Mouse (Mus musculus) limb, embryonic 11.5 days (tissue): ENCODE data around the gene Dyrk1a. TPM values are rescaled to one million over a fixed set of nuclear protein-coding genes. Genes with fewer than 3 reads are reported as not detected.
A peak's percentile ranks its signal among the peaks of the same experiment; 100 is the strongest.

Experiments
- ATAC-seq: fragments of 200-750 bp; cut with Nextera tagmentation; 2 replicates; pipeline ENCODE4 v1.8.0; 2017; ENCODE audit warnings: low read depth; ENCODE audit not compliant: insufficient number of reproducible peaks, low FRiP score, low TSS enrichment
- DNase-seq: peaks from one replicate; pipeline ENCODE4 v3.0.0-alpha.2; 2015; ENCODE audit warnings: low spot score
- H3K27ac ChIP-seq: fragments of 300-500 bp; sonication (generic); replicated peaks from 2 replicates; pipeline ENCODE4 v1.5.1; 2014; ENCODE audit warnings: low read depth, mild to moderate bottlenecking, low read length
- H3K27me3 ChIP-seq: fragments of 300-500 bp; sonication (generic); 2 replicates; pipeline ENCODE4 v1.6.1; 2014; ENCODE audit warnings: mild to moderate bottlenecking, low read length, mixed read lengths; ENCODE audit not compliant: control insufficient read depth, insufficient read depth
- H3K36me3 ChIP-seq: fragments of 300-500 bp; sonication (generic); 2 replicates; pipeline ENCODE4 v1.6.1; 2014; ENCODE audit warnings: mild to moderate bottlenecking, low read length, moderate library complexity, mixed read lengths; ENCODE audit not compliant: control insufficient read depth, insufficient read depth
- H3K4me1 ChIP-seq: fragments of 300-500 bp; sonication (generic); 2 replicates; pipeline ENCODE4 v1.6.1; 2014; ENCODE audit warnings: low read length, mixed read lengths; ENCODE audit not compliant: control insufficient read depth, insufficient read depth
- H3K4me2 ChIP-seq: fragments of 300-500 bp; sonication (generic); 2 replicates; pipeline ENCODE4 v1.6.1; 2014; ENCODE audit warnings: low read depth, mild to moderate bottlenecking, moderate library complexity; ENCODE audit not compliant: severe bottlenecking
- H3K4me3 ChIP-seq: fragments of 300-500 bp; sonication (generic); 2 replicates; pipeline ENCODE4 v1.5.1; 2014; ENCODE audit warnings: low read depth, low read length
- H3K9ac ChIP-seq: fragments of 300-500 bp; sonication (generic); 2 replicates; pipeline ENCODE4 v1.6.1; 2014; ENCODE audit warnings: mild to moderate bottlenecking, low read length
- H3K9me3 ChIP-seq: fragments of 300-500 bp; sonication (generic); 2 replicates; pipeline ENCODE4 v1.6.1; 2016; ENCODE audit warnings: low read length; ENCODE audit not compliant: control insufficient read depth
- WGBS: fragments of 180-500 bp; shearing (Covaris S2); extraction: QIAGEN DNeasy Blood & Tissue Kit; methylation state at CpG from one replicate; pipeline ENCODE4 v1.1.7; 2014; 5-methylcytosine and 5-hydroxymethylcytosine counted together
- polyA plus RNA-seq: library from polyadenylated mRNA; unstranded; fragments of >200 nt; fragmentation: Nextera tagmentation; extraction: Ambion mirVana; gene quantifications from 2 replicates; pipeline ENCODE4 v1.2.1, GENCODE M21; 2014

Gene Dyrk1a
- polyA plus RNA-seq, 1 experiment from 2014 or later: 13.4 TPM

- 80% methylated on average over 6 of the region's 6 CpGs for WGBS
Observed at GRCm38 (mm10) chr16:94633012-94633411, 63.2 kb downstream of the Dyrk1a start.

DNA sequence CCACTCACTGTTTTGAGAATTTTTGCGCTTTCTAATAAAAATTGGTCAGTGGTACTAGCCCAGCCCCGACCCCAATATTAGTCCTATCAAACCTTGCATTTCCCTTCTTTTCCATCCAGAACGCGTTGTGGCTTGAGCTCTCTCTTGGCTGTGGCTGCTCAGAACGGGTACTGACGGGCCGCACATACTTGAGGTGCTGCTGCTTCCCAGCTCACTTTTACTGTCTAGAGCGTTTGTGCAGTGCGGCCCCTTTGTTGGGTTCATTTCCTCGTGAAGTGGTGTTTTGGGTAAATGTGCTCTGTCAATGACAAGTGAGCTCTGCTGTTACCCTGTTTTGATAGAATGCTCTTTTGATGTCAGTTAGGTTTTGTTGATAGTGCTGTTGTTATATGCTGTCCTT is 67.6 kb downstream of the Dyrk1a start:
- no peaks in the 10 kb centered on the region for H3K36me3 ChIP-seq
- no peak for DNase-seq
- H3K4me1 ChIP-seq: 0 out of 2 replicates have a peak, but pooled peaks cover 3% of the 10 kb centered on the region
- H3K4me3 ChIP-seq: no peak overlapping the region
- no peak overlapping the region for H3K4me2 ChIP-seq
- H3K9ac ChIP-seq: no peak overlapping the region
- no peak for ATAC-seq
- no peaks in the 10 kb centered on the region for H3K9me3 ChIP-seq
- no peak overlapping the region for H3K27ac ChIP-seq
- no peaks in the 10 kb centered on the region for H3K27me3 ChIP-seq
- 71% methylated on average over 10 of the region's 10 CpGs for WGBS

More at GRCm38 (mm10) chr16:94633012-94633411, 63.2 kb downstream of the Dyrk1a start:
- ATAC-seq (no peak), DNase-seq (no peak)
- Histone ChIP-seq H3K4me1 (0 out of 2 replicates have a peak, but pooled peaks cover 3% of the 10 kb centered on the region), H3K36me3 (no peaks in the 10 kb centered on the region), H3K27me3 (no peaks in the 10 kb centered on the region), H3K9ac (no peak overlapping the region), H3K4me3 (no peak overlapping the region), H3K4me2 (no peak overlapping the region), H3K9me3 (no peaks in the 10 kb centered on the region), H3K27ac (0 out of 2 replicates have a peak overlapping the region, but pooled peaks have one; percentile 36)

GRCm38 (mm10) chr16:94641799-94642198 is 72.0 kb downstream of the Dyrk1a start:
- H3K4me1 ChIP-seq: 0 out of 2 replicates have a peak, but pooled peaks cover 3% of the 10 kb centered on the region
- ATAC-seq (no peak), DNase-seq (no peak)
- H3K27me3 ChIP-seq: no peaks in the 10 kb centered on the region
- H3K9ac ChIP-seq: no peak overlapping the region
- no peaks in the 10 kb centered on the region for H3K9me3 ChIP-seq
- H3K4me3 ChIP-seq: no peak overlapping the region
- WGBS: 94% methylated on average over 2 of the region's 2 CpGs
- no peaks in the 10 kb centered on the region for H3K36me3 ChIP-seq
- no peak overlapping the region for H3K4me2 ChIP-seq
- H3K27ac ChIP-seq: no peak overlapping the region

GRCm38 (mm10) chr16:94647153-94647552 is 77.3 kb downstream of the Dyrk1a start:
- Histone ChIP-seq H3K4me2 (no peak overlapping the region; the same call in 1 of the 2 replicates), H3K9me3 (no peaks in the 10 kb centered on the region), H3K4me3 (no peak overlapping the region), H3K27ac (no peak overlapping the region), H3K9ac (no peak overlapping the region), H3K4me1 (no peaks in the 10 kb centered on the region), H3K27me3 (no peaks in the 10 kb centered on the region), H3K36me3 (no peaks in the 10 kb centered on the region)
- DNase-seq (no peak), ATAC-seq (no peak)
- 74% methylated on average over 5 of the region's 5 CpGs for WGBS

- no peaks in the 10 kb centered on the region for H3K9me3 ChIP-seq
- DNase-seq (no peak), ATAC-seq (no peak)
- H3K9ac ChIP-seq: no peak overlapping the region
- no peak overlapping the region for H3K27ac ChIP-seq
- WGBS: 91% methylated on average over 2 of the region's 2 CpGs
- H3K4me1 ChIP-seq: no peaks in the 10 kb centered on the region
- no peaks in the 10 kb centered on the region for H3K36me3 ChIP-seq
- no peaks in the 10 kb centered on the region for H3K27me3 ChIP-seq
- no peak overlapping the region for H3K4me2 ChIP-seq
- no peak overlapping the region for H3K4me3 ChIP-seq
Observed at GRCm38 (mm10) chr16:94647925-94648324, 78.1 kb downstream of the Dyrk1a start.

DNA sequence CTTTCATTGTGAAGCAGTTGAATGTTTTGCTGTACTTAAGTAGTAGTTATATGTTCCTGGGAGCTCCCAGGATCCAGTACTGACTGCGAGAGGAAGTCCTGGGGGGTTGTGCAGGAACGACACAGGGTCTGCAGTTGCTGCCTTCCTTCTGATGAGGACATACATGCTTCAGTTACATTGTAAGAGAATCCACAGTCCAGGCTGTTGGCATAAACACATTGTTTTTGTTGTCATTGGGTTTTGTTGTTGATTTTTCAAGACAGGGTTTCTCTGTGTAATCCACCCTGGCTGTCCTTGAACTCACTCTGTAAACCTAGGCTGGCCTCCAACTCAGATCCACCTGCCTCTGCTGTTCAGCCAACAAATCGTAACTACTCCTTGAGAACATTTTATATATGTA is 80.1 kb downstream of the Dyrk1a start:
- Histone ChIP-seq H3K4me2 (no peak overlapping the region), H3K9ac (no peak overlapping the region), H3K4me1 (no peaks in the 10 kb centered on the region), H3K27ac (no peak overlapping the region), H3K36me3 (no peaks in the 10 kb centered on the region), H3K4me3 (no peak overlapping the region), H3K9me3 (no peaks in the 10 kb centered on the region), H3K27me3 (no peaks in the 10 kb centered on the region)
- WGBS: 85% methylated on average over 3 of the region's 3 CpGs
- DNase-seq (no peak), ATAC-seq (no peak)

DNA sequence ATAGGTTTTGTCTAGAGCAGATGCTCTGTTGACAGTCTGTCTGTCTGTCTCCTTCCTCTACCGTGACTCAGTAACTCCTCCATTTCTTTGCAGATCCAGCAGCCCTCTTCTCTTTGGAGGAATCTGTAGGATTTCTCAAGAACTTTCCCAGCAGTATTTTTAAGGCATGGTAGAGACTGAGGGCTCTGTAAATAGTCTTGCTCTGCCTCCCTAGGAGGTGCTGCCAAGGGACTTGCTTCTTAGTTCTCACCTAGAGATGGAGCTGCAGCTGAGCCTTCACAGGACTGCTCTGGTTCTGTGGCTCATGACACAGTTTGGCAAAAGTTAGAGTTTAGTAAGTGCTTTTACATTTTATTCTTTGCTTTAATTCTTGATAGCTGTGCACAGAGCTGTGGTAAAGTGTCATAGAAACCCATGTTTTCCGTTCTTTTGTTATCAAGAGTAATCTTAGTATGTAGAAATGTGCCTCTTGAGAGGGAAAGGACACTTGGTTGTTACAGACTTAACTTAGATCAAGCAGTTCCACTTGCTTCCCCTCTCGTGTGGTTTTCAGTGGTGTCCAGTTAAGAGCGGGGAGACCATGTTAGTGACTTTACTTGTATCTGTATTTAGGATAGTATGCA is 82.4 kb downstream of the Dyrk1a start:
- no peak overlapping the region for H3K27ac ChIP-seq
- no peaks in the 10 kb centered on the region for H3K4me1 ChIP-seq
- no peak overlapping the region for H3K4me2 ChIP-seq
- 84% methylated on average over 4 of the region's 4 CpGs for WGBS
- no peaks in the 10 kb centered on the region for H3K27me3 ChIP-seq
- no peak overlapping the region for H3K9ac ChIP-seq
- no peak overlapping the region for H3K4me3 ChIP-seq
- DNase-seq (no peak), ATAC-seq (no peak)
- H3K9me3 ChIP-seq: no peaks in the 10 kb centered on the region
- no peaks in the 10 kb centered on the region for H3K36me3 ChIP-seq

- WGBS: 79% methylated on average over 6 of the region's 6 CpGs
- Histone ChIP-seq H3K4me1 (no peaks in the 10 kb centered on the region), H3K9ac (no peak overlapping the region), H3K4me2 (no peak overlapping the region), H3K36me3 (no peaks in the 10 kb centered on the region; the same call in 1 of the 2 replicates), H3K27ac (no peak overlapping the region), H3K4me3 (no peak overlapping the region), H3K27me3 (no peaks in the 10 kb centered on the region), H3K9me3 (no peaks in the 10 kb centered on the region)
- DNase-seq: no peak
- ATAC-seq: no peak
Observed at GRCm38 (mm10) chr16:94655083-94655482, 85.3 kb downstream of the Dyrk1a start.

GRCm38 (mm10) chr16:94656891-94657290 is 87.1 kb downstream of the Dyrk1a start:
- 89% methylated on average over 7 of the region's 7 CpGs for WGBS
- Histone ChIP-seq H3K4me2 (no peak overlapping the region), H3K9me3 (no peaks in the 10 kb centered on the region), H3K27me3 (no peaks in the 10 kb centered on the region), H3K36me3 (no peaks in the 10 kb centered on the region; the same call in 1 of the 2 replicates), H3K9ac (no peak overlapping the region), H3K4me3 (no peak overlapping the region), H3K27ac (no peak overlapping the region), H3K4me1 (no peaks in the 10 kb centered on the region)
- DNase-seq (no peak), ATAC-seq (no peak)
